Mouse (Mus musculus): ENCODE results near the gene Gm14137. TPM values are rescaled to one million over a fixed set of nuclear protein-coding genes. Genes with fewer than 3 reads are reported as not detected.

Gene Gm14137
- 4.7 and 5.3 TPM in 2 replicates for polyA plus RNA-seq (2015; fragmentation: Nextera tagmentation; extraction: Ambion mirVana)

DNA sequence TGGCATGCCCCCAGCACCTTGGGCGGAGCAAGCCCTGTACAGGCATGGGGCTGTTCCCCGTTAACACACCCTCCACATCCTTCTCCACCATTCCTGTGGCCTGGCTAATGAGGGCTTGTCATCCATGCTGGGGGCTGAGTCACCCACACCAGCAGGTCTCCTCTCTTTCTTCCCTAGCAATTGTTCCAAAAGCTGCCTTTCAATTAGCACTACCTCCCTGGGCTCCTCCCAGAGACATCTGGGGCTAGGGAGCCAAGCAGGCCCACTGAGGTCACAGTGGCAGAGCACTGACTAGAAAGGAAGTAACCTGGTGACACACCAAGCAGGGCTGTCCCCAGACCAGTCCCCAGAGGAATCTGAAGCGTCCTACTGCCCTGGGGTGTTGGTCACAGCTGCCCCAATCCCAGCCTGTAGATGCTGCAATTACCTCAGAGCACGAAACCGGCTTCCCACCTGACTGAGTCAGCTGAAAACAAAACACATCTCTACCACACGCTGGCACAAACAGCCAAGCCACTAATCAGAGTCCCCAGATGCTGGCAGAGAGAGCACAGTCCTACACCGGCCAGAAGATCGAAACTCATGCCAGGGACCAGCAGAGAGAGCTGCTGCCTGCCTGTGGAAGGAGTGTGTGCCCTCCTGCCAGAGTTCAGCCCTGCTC lies at the start of gene Gm14137:
Gm14137 (plus strand) TSS at position 519 of the 661 bp plus-strand sequence.
- no peaks in the 10 kb centered on the region for H3K27me3 ChIP-seq
- H3K27ac ChIP-seq = no peak within 1 kb of the TSS; the same call in 1 of the 2 replicates
- ATAC-seq (ENCODE audit: insufficient number of reproducible peaks, low FRiP score, low TSS enrichment, low read depth) = no peak
- no peak within 1 kb of the TSS for H3K4me3 ChIP-seq
- H3K4me2 ChIP-seq = no peak within 1 kb of the TSS
- no peaks in the 10 kb centered on the region for H3K9me3 ChIP-seq
- H3K4me1 ChIP-seq = peaks cover 24% of the 10 kb centered on the region
- H3K36me3 ChIP-seq = peaks cover 31% of the 10 kb centered on the region
- H3K9ac ChIP-seq = no peak within 1 kb of the TSS
- 42% methylated on average over 8 of the region's 8 CpGs for WGBS

DNA sequence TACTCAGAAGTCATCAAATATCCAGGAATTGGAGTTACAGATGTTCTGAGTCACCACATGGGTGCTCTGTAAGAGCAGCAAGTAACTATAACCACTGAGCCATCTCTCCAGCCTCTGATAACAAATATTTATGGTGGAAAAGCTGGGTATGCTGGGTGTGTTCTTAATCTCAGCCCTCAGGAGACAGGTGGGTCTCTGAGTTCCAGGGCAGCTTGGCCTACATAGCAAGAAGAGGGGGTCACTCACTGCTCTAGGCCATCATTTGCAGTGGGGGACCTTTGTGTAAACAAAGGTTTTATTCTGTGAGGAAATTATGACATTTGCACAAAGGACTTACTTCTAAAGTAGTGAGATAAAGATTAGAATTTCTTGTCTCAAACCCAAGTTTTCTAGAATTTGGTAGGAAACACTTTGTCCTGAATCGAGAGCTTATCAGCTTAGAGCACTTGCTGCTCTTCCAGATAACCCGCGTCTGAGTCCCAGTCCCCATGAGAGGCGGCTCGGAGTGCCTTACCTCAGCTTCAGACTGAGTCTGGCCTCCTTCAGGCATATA lies 37.9 kb upstream of the Gm14137 start:
- no peak for ATAC-seq (ENCODE audit: insufficient number of reproducible peaks, low FRiP score, low TSS enrichment, low read depth)
- Histone ChIP-seq H3K27ac (no peak overlapping the region), H3K27me3 (no peaks in the 10 kb centered on the region), H3K4me3 (no peak overlapping the region), H3K4me2 (no peak overlapping the region), H3K36me3 (peaks cover 77% of the 10 kb centered on the region), H3K4me1 (no peaks in the 10 kb centered on the region), H3K9me3 (no peaks in the 10 kb centered on the region), H3K9ac (no peak overlapping the region)
- WGBS = 92% methylated on average over 5 of the region's 5 CpGs

DNA sequence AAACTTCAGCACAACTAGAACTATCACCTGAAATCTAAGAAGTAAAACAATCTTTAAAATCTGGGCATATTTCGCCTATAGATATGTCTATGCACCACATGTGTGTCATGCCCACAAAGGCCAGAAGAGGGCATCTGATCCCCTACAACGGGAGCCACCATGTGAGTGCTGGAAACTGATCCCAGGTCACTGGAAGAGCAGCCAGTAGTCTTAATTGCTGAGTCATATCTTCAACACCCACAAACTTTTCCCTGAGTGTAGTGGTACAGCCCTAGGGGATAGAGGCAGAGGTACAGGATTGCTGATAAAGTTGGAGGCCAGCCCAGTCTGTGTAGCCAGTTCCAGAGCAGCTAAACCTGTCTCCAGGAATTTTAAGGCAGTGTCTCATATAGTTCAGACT lies 29.1 kb upstream of the Gm14137 start:
- Histone ChIP-seq H3K4me1 (no peaks in the 10 kb centered on the region), H3K4me3 (no peak overlapping the region), H3K9me3 (no peaks in the 10 kb centered on the region), H3K27me3 (no peaks in the 10 kb centered on the region), H3K36me3 (peaks cover 84% of the 10 kb centered on the region), H3K27ac (no peak overlapping the region), H3K4me2 (no peak overlapping the region), H3K9ac (no peak overlapping the region)
- 83% methylated on average over 2 of the region's 2 CpGs for WGBS
- no peak for ATAC-seq (ENCODE audit: insufficient number of reproducible peaks, low FRiP score, low TSS enrichment, low read depth)

DNA sequence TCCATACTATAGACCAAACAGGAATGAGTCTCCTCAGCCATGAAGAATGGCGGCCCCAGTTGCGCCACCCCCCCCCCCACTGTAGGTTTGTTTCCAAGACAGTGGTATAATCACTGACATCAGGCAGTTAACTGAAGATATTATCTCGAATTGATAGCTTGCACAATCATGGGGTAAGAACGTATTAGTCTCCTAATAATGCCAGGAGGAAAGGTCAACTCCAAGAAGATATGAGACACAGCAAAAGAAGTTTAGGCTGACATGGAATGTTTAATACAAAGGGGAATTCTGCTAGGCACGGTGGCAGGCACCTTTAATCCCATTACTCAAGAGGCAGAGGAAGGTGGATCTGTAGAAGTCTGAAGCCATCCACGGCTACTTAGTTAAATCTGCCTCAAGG lies 27.9 kb upstream of the Gm14137 start:
- peaks cover 85% of the 10 kb centered on the region for H3K36me3 ChIP-seq
- no peak overlapping the region for H3K27ac ChIP-seq
- no peak overlapping the region for H3K4me3 ChIP-seq
- no peaks in the 10 kb centered on the region for H3K27me3 ChIP-seq
- 85% methylated on average over 6 of the region's 6 CpGs for WGBS
- no peaks in the 10 kb centered on the region for H3K4me1 ChIP-seq
- no peak for ATAC-seq (ENCODE audit: insufficient number of reproducible peaks, low FRiP score, low TSS enrichment, low read depth)
- no peak overlapping the region for H3K4me2 ChIP-seq
- H3K9me3 ChIP-seq = no peaks in the 10 kb centered on the region
- H3K9ac ChIP-seq = no peak overlapping the region

DNA sequence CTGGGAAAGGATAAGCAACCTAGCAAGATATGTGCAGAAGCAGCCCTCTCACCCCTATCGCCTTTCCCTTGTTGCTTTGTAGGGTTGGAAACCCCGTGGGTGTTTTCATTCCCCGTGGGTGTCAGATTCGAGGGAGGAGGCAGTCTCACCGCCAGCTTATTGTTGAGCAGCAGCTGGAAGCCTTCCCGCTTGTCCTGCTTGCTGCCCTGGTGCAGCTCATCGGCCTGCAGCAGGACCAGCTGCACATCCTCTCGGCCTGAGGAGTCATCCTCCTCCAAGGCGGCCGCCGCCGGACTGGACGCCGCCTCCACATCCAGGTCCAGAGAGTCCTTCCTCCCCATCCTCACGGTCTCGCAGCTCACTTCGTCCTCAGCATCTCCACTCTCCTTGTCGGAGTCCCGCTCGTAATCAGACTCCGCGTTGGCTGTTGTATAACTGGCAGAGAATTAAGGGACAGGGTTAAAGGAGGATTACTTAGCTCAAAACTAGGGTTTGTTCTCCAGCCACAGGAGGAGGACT lies 27.1 kb upstream of the Gm14137 start:
- no peaks in the 10 kb centered on the region for H3K27me3 ChIP-seq
- H3K4me3 ChIP-seq = no peak overlapping the region
- no peak overlapping the region for H3K27ac ChIP-seq
- no peak overlapping the region for H3K9ac ChIP-seq
- no peak overlapping the region for H3K4me2 ChIP-seq
- no peak for ATAC-seq (ENCODE audit: insufficient number of reproducible peaks, low FRiP score, low TSS enrichment, low read depth)
- WGBS = 90% methylated on average over 22 of the region's 22 CpGs
- H3K36me3 ChIP-seq = peaks cover 85% of the 10 kb centered on the region
- H3K4me1 ChIP-seq = no peaks in the 10 kb centered on the region
- no peaks in the 10 kb centered on the region for H3K9me3 ChIP-seq

DNA sequence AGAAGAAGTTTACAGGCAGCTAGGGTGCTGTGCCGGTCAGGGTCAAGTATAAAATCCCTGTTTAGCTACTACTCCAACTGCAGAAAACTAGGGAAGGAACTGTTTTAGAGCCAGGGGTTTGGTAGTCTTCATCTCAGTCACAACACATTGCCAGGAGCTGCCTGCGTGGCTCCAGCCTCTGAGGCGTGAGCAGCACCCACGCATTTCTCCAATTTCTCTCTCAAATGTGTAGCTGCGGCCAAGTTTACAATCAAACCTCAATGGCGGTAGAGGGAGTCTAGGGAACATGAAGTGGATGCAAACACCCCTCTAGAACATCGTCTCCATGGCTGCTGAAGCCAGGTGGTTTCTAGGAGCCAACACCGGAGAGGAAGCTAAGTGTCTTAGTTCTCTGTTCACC lies 26.5 kb upstream of the Gm14137 start:
- Histone ChIP-seq H3K4me1 (no peaks in the 10 kb centered on the region), H3K4me2 (no peak overlapping the region), H3K27ac (no peak overlapping the region), H3K27me3 (no peaks in the 10 kb centered on the region), H3K4me3 (no peak overlapping the region), H3K36me3 (peaks cover 86% of the 10 kb centered on the region), H3K9me3 (no peaks in the 10 kb centered on the region), H3K9ac (no peak overlapping the region)
- ATAC-seq (ENCODE audit: insufficient number of reproducible peaks, low FRiP score, low TSS enrichment, low read depth) = no peak
- 88% methylated on average over 8 of the region's 8 CpGs for WGBS

DNA sequence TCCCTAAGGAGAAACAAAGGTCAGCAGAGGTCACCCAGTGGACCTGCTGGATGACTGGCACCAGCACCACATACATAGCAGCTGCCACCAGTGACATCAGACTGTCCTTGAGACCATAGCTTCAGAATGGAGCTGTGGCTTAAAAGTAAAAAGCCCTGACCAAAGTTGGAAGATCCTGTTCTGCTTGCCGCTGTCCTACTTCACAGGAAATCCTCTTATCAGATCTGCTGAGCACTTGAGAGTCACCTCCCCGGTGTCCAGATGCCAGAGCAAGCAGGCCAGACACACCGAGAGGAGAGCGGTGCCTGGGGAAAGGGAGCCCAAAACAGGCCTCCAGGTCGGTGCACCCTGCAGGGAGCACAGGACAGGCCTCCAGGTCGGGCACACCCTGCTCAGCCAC lies 22.1 kb upstream of the Gm14137 start:
- Histone ChIP-seq H3K36me3 (peaks cover 68% of the 10 kb centered on the region), H3K27me3 (no peaks in the 10 kb centered on the region), H3K4me3 (no peak overlapping the region), H3K4me1 (peaks cover 14% of the 10 kb centered on the region), H3K4me2 (no peak overlapping the region), H3K27ac (no peak overlapping the region), H3K9me3 (no peaks in the 10 kb centered on the region), H3K9ac (no peak overlapping the region)
- WGBS = 89% methylated on average over 6 of the region's 6 CpGs
- ATAC-seq (ENCODE audit: insufficient number of reproducible peaks, low FRiP score, low TSS enrichment, low read depth) = no peak

DNA sequence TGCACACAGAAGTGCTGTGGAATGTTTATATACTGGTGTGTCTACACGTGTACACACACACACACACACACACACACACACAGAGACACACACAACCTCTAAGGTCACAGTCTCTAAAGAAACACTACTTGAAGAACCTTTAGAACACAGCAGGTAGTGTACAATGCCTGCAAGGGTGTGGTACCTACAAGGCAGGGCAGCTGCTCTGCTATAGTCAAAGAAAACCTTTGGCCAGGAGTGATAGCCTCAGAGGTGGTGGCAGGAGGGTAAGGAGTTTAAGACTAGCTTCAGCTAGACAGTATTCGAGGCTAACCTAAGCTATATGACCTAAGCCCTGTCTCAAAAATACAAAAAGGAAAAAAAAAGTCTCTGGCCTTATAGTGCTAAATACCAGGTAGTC lies 19.6 kb upstream of the Gm14137 start:
- Histone ChIP-seq H3K9ac (no peak overlapping the region), H3K27ac (no peak overlapping the region), H3K4me1 (peaks cover 18% of the 10 kb centered on the region), H3K36me3 (peaks cover 44% of the 10 kb centered on the region), H3K27me3 (no peaks in the 10 kb centered on the region), H3K4me2 (no peak overlapping the region), H3K9me3 (no peaks in the 10 kb centered on the region), H3K4me3 (no peak overlapping the region)
- no peak for ATAC-seq (ENCODE audit: insufficient number of reproducible peaks, low FRiP score, low TSS enrichment, low read depth)
- 78% methylated on average over 2 of the region's 2 CpGs for WGBS

DNA sequence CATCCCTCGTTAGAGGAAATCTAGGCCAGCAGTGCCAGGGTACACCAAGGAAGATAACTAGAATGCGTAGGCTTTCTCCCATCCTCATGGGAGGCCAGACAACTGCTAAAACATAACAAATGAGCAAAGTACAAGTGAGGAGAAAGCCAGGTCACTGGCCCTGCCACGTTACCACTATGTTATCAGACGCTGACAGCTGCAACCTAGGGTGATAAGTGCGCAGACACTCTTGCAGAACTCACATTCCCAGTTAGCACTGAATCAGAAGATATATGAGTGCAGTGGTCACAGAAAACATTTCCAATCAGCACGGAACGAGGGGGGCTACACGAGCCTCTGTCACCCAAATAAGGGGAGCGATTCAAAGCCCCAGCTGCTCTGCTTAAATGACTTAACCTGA lies 18.9 kb upstream of the Gm14137 start:
- ATAC-seq (ENCODE audit: insufficient number of reproducible peaks, low FRiP score, low TSS enrichment, low read depth) = no peak
- Histone ChIP-seq H3K36me3 (peaks cover 37% of the 10 kb centered on the region), H3K27me3 (no peaks in the 10 kb centered on the region), H3K9me3 (no peaks in the 10 kb centered on the region), H3K27ac (no peak overlapping the region), H3K9ac (no peak overlapping the region), H3K4me3 (no peak overlapping the region), H3K4me2 (no peak overlapping the region), H3K4me1 (peaks cover 18% of the 10 kb centered on the region)
- WGBS = 86% methylated on average over 9 of the region's 9 CpGs

DNA sequence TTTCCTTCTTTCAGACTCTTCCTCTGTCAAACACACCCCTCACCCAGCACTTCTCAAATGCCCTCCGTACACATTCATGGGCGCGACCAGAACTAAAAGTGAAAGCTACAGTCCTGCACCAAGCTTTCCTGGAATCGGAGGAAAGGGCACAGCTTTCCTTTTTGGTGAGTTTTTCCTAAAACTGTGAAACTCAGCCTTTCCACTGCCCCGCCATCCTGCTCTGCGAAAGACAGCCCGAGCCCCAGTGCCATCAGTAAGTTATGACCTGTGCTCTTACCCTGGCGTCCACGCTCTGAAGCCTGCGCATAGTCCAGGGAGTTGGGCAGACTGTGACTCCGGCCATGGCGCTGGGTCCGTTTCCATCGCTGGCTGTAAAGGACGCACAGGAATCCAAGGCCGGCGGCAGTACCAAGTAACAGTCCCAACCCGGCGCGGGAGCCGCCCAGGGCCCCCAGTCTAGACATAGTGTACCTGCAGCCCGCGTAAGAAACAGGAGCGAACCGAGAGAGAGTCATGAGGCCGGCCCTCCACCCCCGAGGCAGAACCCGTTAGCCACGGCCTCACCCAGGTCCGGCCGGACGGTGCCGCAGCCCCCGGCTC lies 18.1 kb upstream of the Gm14137 start:
- 7% methylated on average over 30 of the region's 34 CpGs for WGBS
- peak overlapping the region; percentile 91 for H3K4me2 ChIP-seq
- H3K36me3 ChIP-seq = peaks cover 29% of the 10 kb centered on the region
- H3K27ac ChIP-seq = peak overlapping the region; percentile 68
- no peaks in the 10 kb centered on the region for H3K9me3 ChIP-seq
- peak overlapping the region; percentile 87 for H3K9ac ChIP-seq
- H3K4me1 ChIP-seq = peaks cover 18% of the 10 kb centered on the region
- H3K27me3 ChIP-seq = no peaks in the 10 kb centered on the region
- H3K4me3 ChIP-seq = peak overlapping the region; percentile 99
- peak; percentile 30; the same call in 1 of the 2 replicates for ATAC-seq (ENCODE audit: insufficient number of reproducible peaks, low FRiP score, low TSS enrichment, low read depth)

DNA sequence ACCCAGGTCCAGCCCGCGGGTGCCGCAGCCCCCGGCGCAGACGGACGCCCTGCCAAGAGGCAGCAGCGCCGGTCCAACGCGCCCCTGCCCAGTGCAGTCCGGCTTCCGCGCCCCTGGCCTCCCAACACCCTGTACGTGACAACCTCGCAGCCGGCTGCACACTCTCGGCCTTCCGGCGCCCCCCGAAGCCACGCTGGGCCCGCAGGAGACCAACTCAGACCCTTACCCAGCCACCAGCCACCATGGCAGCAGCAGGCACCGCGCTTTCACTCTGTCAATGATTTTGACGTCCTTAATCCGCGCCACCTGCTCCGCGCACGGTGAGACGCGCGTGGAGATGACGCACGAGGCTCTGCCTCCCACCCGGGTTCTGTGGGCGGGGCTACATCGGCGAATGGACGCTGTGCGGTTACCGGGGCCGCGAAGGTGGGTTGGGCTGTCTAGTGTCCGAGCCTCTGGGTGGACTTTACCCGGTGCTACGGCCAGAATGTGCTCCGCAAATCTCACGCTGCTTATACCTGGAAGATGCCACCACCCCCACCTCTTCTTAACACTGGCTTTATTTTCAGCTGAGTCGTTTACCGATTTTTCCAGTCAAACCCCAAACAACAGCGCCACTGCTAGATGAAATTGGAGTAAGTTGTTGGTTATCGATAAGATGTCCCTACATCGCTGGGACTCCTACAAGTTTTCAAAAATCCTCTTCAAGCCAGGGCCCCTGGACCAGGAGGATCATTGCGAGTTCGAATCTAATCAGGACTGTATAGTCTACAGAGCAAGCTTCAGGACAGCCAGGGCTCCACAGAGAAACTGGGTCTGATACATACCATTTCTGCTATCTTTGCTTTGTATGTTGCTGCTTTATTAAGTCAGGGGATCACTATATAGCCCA lies 17.4 kb upstream of the Gm14137 start, which contains the start of gene Rmdn3:
Rmdn3 (minus strand) TSS at position 354 of the 892 bp plus-strand sequence.
- Histone ChIP-seq H3K4me3 (peak within 1 kb of the TSS; percentile 99), H3K36me3 (peaks cover 22% of the 10 kb centered on the region), H3K9me3 (no peaks in the 10 kb centered on the region), H3K4me2 (peak within 1 kb of the TSS; percentile 91), H3K27ac (peak within 1 kb of the TSS; percentile 68), H3K4me1 (peaks cover 18% of the 10 kb centered on the region), H3K9ac (peak within 1 kb of the TSS; percentile 87), H3K27me3 (no peaks in the 10 kb centered on the region)
- WGBS = 2% methylated on average over 51 of the region's 57 CpGs
- peak; percentile 82 for ATAC-seq (ENCODE audit: insufficient number of reproducible peaks, low FRiP score, low TSS enrichment, low read depth)
